Mouse (Mus musculus): Measurements from ENCODE around the gene Cnnm3. TPM values are rescaled to one million over a fixed set of nuclear protein-coding genes. Genes with fewer than 3 reads are reported as not detected.

The Cnnm3 gene
- 10 to 100 TPM; 44.1 to 45.1 TPM for total RNA-seq (2021)
- long read RNA-seq, experiment 1, full-length matches to known transcripts: 12 of 14 reads
- long read RNA-seq, experiment 1, partial matches to known transcripts: 0 of 14 reads
- long read RNA-seq, experiment 1, other reads (novel, unspliced or antisense): 2 of 14 reads
- long read RNA-seq, experiment 2, full-length matches to known transcripts: 16 of 30 reads
- long read RNA-seq, experiment 2, partial matches to known transcripts: 10 of 30 reads
- long read RNA-seq, experiment 2, other reads (novel, unspliced or antisense): 4 of 30 reads

DNA sequence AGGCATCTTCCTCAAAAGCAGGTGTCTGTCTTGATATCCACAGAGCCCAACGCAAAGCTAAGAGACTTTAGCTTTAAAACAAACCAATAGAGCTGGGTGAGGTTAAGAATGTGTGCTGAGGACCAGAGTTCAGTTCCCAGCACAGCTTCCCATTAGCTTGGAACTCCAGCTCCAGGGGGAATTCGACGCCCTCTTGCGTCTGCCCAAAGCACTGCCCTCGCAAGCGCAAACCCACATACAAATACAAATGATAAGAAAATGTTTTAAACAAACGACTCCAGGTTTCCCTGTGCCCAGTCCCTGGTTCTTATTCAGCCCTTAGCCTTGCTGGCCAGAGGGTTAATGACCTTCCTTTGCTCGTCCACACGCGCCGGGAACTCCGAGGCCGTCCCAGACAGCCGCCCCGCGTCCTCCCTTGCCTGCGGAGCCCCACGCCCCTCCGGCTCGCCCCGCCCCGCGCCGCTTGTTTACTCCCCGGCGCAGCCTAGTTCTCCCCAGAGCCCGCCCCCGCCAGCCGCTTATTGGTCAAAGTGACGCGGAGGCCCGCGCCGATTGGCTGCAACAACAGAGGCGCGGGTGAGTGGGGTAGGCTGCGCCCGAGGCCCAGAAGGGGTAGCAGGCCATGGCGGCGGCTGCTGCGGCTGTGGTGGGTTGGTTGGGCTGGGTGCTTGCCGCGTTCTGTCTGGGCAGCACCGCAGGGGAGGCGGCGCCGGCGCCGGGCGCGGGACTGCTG, at the start of gene Cnnm3:
Gene Cnnm3 (plus strand): TSS at position 579 of the 733 bp plus-strand sequence.
- DNase-seq (ENCODE audit: low spot score in 2 of 2): peak; percentile 99 to 100

GRCm38 (mm10) chr1:36465641-36466160, 46.0 kb upstream of the Cnnm3 start:
- DNase-seq (ENCODE audit: low spot score in 2 of 2): no peak

GRCm38 (mm10) chr1:36467446-36467845, 44.2 kb upstream of the Cnnm3 start:
- no peak for DNase-seq (ENCODE audit: low spot score in 2 of 2)

DNA sequence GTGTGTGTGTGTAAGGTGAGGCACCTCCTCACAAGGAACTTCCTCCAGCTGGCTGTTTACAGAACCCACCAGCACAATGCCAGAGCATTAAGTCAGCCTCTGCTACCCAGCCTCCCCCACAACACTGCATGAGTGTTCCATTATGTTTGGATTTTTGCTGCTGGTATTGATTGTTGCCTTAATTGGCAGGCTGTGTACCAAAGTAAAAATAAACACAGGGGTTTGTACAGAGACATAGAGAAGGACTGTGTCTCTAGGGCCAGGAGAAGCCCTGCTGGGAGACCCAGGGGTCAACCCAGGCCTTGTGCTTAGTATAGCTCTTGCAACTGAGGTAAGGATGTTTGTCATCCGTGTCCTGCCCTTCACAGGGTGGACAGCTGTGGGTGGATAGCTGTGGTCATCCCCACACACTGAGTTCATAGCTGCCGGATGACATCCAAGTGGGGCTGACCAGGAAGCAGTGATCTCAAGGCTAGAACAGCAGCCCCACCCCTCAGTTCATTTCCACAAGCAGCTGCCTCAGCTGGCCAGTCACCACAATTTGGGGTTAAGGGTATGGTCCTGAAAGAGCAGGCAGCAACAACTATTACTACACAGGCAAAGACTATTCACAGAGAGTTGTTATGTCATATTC, 41.7 kb upstream of the Cnnm3 start:
- no peak for DNase-seq (ENCODE audit: low spot score in 2 of 2)

DNA sequence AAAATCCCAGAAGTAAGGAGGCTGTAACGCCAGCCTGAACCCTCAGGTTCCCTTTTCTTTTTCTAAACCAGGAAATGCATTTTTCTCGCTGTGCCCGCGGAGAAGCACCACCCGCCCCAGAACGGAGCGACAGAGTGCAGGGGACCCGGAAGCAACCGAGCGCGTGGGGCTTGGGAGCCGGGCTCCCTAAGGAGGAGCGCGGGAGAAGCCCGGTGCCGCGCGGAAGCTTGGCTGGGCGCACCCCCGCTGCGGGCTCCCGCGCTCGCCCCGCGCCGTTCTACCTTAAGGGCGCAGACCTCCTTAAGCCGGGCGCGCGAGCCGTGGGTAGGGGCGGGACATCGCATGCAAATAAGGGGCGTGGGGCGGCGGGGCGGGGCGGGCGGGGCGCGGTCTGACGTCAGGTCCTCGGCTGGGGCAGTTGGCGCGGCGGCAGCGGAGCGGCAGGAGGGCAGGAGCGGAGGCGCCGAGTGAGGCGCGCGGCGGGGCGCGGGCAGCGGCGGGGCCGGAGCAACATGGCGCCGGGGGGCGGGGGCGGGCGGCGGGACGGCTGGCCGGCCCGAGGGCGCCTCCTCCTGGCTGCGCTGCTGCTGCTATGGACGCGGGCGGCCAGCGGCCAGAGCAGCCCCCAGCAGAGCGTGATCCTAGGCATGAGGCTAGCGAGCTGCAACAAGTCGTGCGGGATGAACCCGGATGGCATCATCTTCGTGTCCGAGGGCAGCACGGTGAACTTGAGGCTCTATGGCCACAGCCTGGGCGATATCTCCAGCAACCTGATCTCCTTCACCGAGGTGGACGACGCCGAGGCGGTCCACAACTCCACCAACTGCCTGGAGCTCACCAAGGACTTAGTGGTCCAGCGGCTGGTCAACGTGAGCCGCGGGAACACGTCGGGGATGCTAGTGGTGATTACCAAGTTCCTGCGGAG, 40.2 kb upstream of the Cnnm3 start, which contains the start of gene Cnnm4:
Gene Cnnm4 (plus strand): TSS at position 440 of the 925 bp plus-strand sequence.
- DNase-seq (ENCODE audit: low spot score in 2 of 2): peak; percentile 71 to 79

GRCm38 (mm10) chr1:36472106-36472440, 39.6 kb upstream of the Cnnm3 start:
- DNase-seq (ENCODE audit: low spot score in 2 of 2): no peak

GRCm38 (mm10) chr1:36473211-36473780, 38.4 kb upstream of the Cnnm3 start:
- DNase-seq (ENCODE audit: low spot score in 2 of 2): no peak

GRCm38 (mm10) chr1:36474646-36475045, 37.0 kb upstream of the Cnnm3 start:
- DNase-seq (ENCODE audit: low spot score in 2 of 2): no peak

DNA sequence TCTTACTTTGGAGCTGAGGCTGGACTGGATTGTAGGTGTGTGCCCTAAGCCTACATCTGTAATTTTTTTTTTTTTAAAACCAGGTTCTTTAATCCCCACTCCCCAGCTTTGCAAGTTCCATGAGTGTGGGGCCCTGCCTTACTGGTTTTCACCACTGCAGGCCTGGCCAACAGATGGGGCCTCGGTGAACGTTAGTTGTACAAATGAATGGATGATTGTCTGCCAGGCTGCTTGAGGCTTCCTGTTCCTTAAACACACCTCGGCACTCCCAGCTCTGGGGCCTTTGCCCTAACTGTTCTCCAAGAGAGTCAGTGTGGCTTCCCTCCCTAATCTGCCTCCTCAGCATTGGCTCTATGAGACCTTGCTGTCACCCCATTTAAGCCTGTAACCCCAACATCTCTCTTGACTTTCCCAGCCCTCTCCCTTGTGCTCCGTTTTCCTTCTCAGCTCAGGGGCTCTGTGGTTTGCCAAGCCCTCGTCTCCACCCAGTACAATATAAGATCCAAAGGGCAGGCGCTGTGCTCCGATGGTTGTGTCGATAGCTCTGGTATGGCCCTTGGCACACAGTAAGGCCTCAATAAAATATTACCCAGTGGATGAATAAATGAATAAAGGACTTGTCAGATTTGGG, 36.1 kb upstream of the Cnnm3 start:
- DNase-seq (ENCODE audit: low spot score in 2 of 2): no peak

GRCm38 (mm10) chr1:36476426-36476825, 35.2 kb upstream of the Cnnm3 start:
- DNase-seq (ENCODE audit: low spot score in 2 of 2): no peak

- no peak for DNase-seq (ENCODE audit: low spot score in 2 of 2)
Observed at GRCm38 (mm10) chr1:36478343-36478795, 33.3 kb upstream of the Cnnm3 start.

DNA sequence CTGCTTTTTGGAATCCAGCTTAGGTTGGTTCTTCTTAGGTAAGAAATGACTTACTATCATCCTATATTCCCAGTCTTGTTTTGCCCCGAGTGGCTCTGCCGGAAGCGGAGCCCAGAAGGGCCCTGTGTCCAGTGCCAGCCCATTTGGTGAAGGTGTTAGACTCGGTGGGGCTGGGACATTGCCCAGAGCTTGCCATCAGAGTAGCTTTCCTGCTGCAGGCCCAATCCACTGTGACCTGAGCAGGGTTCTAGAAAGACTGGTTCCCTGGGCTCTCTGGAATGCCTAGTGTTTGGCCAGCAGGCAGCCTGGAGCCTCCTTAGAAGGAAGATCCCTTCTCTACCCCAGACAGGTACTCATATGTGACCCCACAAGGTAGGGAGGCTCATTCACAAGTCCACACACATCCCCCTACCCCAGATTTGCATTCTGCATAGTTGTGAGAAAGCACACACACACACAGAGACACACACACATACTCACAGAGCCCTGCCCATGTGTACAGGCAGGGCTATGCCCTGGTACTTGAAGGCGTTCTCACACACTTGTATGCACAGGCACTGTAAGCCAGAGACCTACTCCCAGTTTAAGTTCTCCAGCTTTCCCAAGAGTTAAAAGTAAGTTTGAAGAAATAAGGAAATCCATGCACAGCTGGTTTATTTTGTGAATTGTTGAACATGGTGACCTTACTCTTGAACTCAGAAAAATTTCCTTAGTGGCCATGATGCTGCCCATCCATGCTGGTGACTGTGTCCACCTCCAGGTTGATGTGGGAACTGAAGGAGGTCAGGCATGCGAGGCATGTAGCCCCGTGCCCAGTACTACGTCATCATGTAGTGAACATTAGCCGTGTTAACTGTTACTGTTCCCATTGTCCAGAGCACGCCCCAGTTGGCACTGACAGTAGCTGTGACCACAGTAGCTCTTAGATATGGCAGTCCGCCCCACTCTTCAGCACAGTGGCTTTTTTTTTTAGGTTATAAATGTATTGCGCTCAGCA, 31.5 kb upstream of the Cnnm3 start:
- DNase-seq (ENCODE audit: low spot score in 2 of 2): no peak

DNA sequence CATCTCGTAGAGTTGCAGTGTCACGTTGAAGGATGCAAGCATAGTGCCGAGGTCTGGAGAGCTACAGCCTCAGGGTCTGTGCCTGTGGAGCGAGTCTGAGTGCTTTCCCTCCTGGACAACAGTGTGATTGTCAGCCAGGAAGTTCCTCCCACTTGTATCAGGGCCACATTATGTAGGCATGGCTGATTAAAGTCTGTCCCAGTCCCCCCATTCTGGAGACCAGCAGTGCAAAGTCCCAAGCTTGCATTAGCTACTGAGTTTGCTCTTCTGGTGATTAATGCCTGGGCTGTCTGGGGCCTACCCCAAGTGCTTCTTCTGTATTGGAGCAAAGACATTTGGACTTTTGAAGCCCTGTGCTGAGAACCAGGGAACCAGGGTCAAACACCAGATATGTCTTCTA, 27.8 kb upstream of the Cnnm3 start:
- DNase-seq (ENCODE audit: low spot score in 2 of 2): no peak

DNA sequence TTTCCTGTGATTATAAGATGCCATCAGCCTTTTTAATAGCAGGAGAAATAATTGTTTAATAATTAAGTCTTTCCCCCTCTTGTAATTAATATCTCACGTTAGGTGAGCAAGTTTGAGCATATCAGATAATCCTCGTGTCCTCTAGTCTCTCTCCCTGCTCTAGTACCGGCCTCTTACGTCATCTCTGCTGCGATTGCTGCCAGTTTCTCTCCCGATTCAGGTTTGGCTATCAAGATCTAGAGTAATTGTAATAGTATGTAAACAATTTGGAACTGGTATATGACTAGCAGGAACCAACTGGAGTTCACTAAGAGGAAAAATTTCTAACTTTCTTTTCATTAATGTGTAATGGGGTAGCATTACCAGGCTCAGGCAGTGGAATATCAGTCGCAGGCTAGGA, 26.6 kb upstream of the Cnnm3 start:
- DNase-seq (ENCODE audit: low spot score in 2 of 2): no peak

DNA sequence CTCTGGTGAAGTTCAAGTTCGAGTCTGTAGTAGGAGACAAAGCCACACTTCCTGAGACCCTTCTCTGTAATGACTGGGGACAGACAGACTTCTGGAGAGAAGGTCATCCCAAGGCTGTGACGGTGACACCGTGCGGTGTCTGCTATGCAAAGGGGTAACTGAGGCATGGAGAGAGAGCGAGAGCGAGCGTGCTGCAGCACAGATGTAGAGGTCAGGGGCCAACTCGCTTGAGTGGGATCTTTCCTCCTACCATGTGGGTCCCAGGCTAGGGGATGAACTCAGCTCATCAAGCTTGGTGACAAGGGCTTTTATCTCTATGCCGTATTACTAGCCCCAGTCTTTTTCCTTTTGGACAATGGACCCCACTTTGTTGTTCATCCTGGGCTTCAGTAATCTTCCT, 24.6 kb upstream of the Cnnm3 start:
- no peak for DNase-seq (ENCODE audit: low spot score in 2 of 2)

DNA sequence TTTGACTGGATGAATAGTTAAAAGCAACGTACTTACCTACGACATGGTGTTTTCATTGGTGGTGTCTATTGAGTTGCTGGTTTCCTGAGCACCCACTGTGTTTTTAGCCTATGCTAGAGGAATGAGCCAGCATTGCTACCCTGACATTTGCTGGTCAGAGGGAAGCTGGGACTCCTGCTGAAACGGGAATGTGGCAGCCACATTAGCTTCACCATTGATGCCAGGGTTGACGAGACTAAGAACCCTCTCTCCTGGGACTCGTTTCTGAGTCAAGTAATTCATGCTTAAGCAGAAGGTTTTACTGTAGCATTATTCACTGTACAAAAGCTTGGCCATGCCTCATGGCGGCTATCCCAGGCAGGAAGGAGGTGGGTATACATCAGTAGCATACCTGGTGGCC, 22.0 kb upstream of the Cnnm3 start:
- DNase-seq (ENCODE audit: low spot score in 2 of 2): no peak

DNA sequence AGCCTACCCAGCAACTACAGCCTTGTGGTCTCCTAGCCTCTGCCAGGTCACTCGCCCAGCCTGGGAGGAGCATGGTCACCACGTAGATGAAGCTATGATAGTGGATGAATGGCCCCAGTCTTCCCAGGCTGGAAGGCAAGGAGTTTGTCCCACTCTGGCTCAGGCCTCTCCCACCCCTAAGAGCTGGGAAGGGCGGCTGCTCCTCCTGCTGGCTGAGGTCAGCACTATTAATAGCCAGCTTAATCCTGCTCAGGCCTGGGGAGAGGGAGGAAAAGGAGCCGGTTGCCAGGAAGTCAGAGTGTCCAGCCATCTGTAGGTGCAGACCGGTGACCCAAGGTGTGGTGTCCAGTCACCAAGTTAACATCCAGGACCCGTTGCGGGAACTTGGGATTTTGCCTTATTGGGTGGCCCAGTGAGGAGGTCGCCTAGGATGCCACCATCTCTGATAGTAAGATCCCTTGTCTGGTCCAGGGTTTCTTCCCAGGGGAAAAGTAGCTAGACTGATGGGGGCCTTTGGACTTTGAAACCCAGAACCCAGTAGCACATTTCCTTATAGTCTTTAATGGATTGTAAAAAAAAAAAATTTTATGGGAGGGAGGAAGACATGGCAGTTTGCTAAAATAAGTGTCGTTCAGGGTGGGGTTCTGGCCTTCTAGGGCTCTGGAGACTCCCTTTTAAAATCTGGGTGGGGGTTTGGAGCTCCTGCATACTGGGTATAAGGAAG, 19.1 kb upstream of the Cnnm3 start:
- DNase-seq (ENCODE audit: low spot score in 2 of 2): no peak

GRCm38 (mm10) chr1:36493299-36493698, 18.4 kb upstream of the Cnnm3 start:
- no peak for DNase-seq (ENCODE audit: low spot score in 2 of 2)
